Mouse (Mus musculus): Measurements from ENCODE around the gene Bhlhe40. TPM values are rescaled to one million over a fixed set of nuclear protein-coding genes. Genes with fewer than 3 reads are reported as not detected.

Gene Bhlhe40
- 37.6 TPM for polyA plus RNA-seq (2014; fragmentation: Illumina TruSeq; extraction: RNeasy Lipid Tissue Mini Kit (QIAGEN cat#74804); ENCODE audit: low read depth, low replicate concordance)

GRCm38 (mm10) chr6:108660206-108660877, at the start of gene Bhlhe40:
Gene Bhlhe40, plus strand, starts transcription at chr6:108660629.

Other genes with a start within 250 kb of the Bhlhe40 start
- 76.8 TPM for gene Arl8b, start 122.5 kb downstream of the Bhlhe40 start, polyA plus RNA-seq (2014; fragmentation: Illumina TruSeq; extraction: RNeasy Lipid Tissue Mini Kit (QIAGEN cat#74804); ENCODE audit: low read depth, low replicate concordance)
- 7.8 TPM for gene Edem1, start 168.0 kb downstream of the Bhlhe40 start, polyA plus RNA-seq (2014; fragmentation: Illumina TruSeq; extraction: RNeasy Lipid Tissue Mini Kit (QIAGEN cat#74804); ENCODE audit: low read depth, low replicate concordance)

Measured in heart, adult 10 weeks (tissue).